Mouse (Mus musculus): ENCODE measurements at regions not wholly inside any gene's neighbourhood (a gene's known extent, or its start where the extent isn't known, plus 50 kb on each side); places are given as distances from the start of the nearest gene placed in this dataset.

- Histone ChIP-seq H3K27ac (replicated peaks; ENCODE audit: low read depth, low read length) (no peak overlapping the region), H3K9me3 (ENCODE audit: control insufficient read depth, low read length) (no peaks in the 10 kb centered on the region), H3K9ac (ENCODE audit: low read depth, low read length, severe bottlenecking) (peak overlapping the region; percentile 12; the same call in 1 of the 2 replicates), H3K4me1 (ENCODE audit: control insufficient read depth, insufficient read depth, low read length) (peaks cover 5% of the 10 kb centered on the region), H3K27me3 (ENCODE audit: control insufficient read depth, insufficient read depth, low read length) (no peaks in the 10 kb centered on the region), H3K4me2 (replicated peaks; ENCODE audit: low read depth, low read length, severe bottlenecking) (peak overlapping the region; percentile 33), H3K36me3 (ENCODE audit: control insufficient read depth, insufficient read depth, low read length) (no peaks in the 10 kb centered on the region), H3K4me3 (replicated peaks; ENCODE audit: low read length) (peak overlapping the region; percentile 2; the same call in 1 of the 2 replicates)
- WGBS: 23% methylated on average over 11 of the region's 11 CpGs
- DNase-seq (ENCODE audit: low spot score) (no peak), ATAC-seq (ENCODE audit: low FRiP score, low read depth) (no peak)
- no peak for TF ChIP-seq POLR2A (IDR thresholded peaks at IDR 0.05; ENCODE audit: borderline replicate concordance, extremely low read depth, insufficient read depth, insufficient read length)
Measured at GRCm38 (mm10) chr1:168598191-168598667, 166.2 kb upstream of the Pbx1 start.

- no peak for DNase-seq (ENCODE audit: low spot score)
- Histone ChIP-seq H3K36me3 (ENCODE audit: control insufficient read depth, insufficient read depth, low read length) (no peaks in the 10 kb centered on the region), H3K9me3 (ENCODE audit: control insufficient read depth, low read length) (no peaks in the 10 kb centered on the region), H3K27me3 (ENCODE audit: control insufficient read depth, insufficient read depth, low read length) (no peaks in the 10 kb centered on the region), H3K4me1 (ENCODE audit: control insufficient read depth, insufficient read depth, low read length) (peaks cover 5% of the 10 kb centered on the region), H3K9ac (ENCODE audit: low read depth, low read length, severe bottlenecking) (no peak overlapping the region), H3K27ac (replicated peaks; ENCODE audit: low read depth, low read length) (no peak overlapping the region), H3K4me2 (replicated peaks; ENCODE audit: low read depth, low read length, severe bottlenecking) (peak overlapping the region; percentile 33; the same call in 1 of the 2 replicates), H3K4me3 (replicated peaks; ENCODE audit: low read length) (no peak overlapping the region)
- WGBS: 27% methylated on average over 5 of the region's 5 CpGs
- no peak for TF ChIP-seq POLR2A (IDR thresholded peaks at IDR 0.05; ENCODE audit: borderline replicate concordance, extremely low read depth, insufficient read depth, insufficient read length)
- no peak for ATAC-seq (ENCODE audit: low FRiP score, low read depth)
Measured at GRCm38 (mm10) chr1:168597495-168597894, 165.4 kb upstream of the Pbx1 start.

GRCm38 (mm10) chr1:168584137-168584536 is 152.1 kb upstream of the Pbx1 start:
- TF ChIP-seq POLR2A (IDR thresholded peaks at IDR 0.05; ENCODE audit: borderline replicate concordance, extremely low read depth, insufficient read depth, insufficient read length): no peak

GRCm38 (mm10) chr1:168582434-168582833 is 150.4 kb upstream of the Pbx1 start:
- Histone ChIP-seq H3K27me3 (ENCODE audit: control insufficient read depth, insufficient read depth, low read length) (no peaks in the 10 kb centered on the region), H3K9me3 (ENCODE audit: control insufficient read depth, low read length) (no peaks in the 10 kb centered on the region), H3K4me3 (replicated peaks; ENCODE audit: low read length) (no peak overlapping the region), H3K4me2 (replicated peaks; ENCODE audit: low read depth, low read length, severe bottlenecking) (no peak overlapping the region), H3K4me1 (ENCODE audit: control insufficient read depth, insufficient read depth, low read length) (no peaks in the 10 kb centered on the region), H3K36me3 (ENCODE audit: control insufficient read depth, insufficient read depth, low read length) (no peaks in the 10 kb centered on the region), H3K9ac (ENCODE audit: low read depth, low read length, severe bottlenecking) (no peak overlapping the region), H3K27ac (replicated peaks; ENCODE audit: low read depth, low read length) (no peak overlapping the region)
- no peak for ATAC-seq (ENCODE audit: low FRiP score, low read depth)
- 82% methylated on average over 5 of the region's 5 CpGs for WGBS
- DNase-seq (ENCODE audit: low spot score): no peak
- TF ChIP-seq POLR2A (IDR thresholded peaks at IDR 0.05; ENCODE audit: borderline replicate concordance, extremely low read depth, insufficient read depth, insufficient read length): no peak

More at GRCm38 (mm10) chr1:168584137-168584536, 152.1 kb upstream of the Pbx1 start:
- Histone ChIP-seq H3K4me3 (replicated peaks; ENCODE audit: low read length) (no peak overlapping the region), H3K4me2 (replicated peaks; ENCODE audit: low read depth, low read length, severe bottlenecking) (no peak overlapping the region), H3K36me3 (ENCODE audit: control insufficient read depth, insufficient read depth, low read length) (no peaks in the 10 kb centered on the region), H3K9ac (ENCODE audit: low read depth, low read length, severe bottlenecking) (no peak overlapping the region), H3K4me1 (ENCODE audit: control insufficient read depth, insufficient read depth, low read length) (no peaks in the 10 kb centered on the region), H3K9me3 (ENCODE audit: control insufficient read depth, low read length) (no peaks in the 10 kb centered on the region), H3K27ac (replicated peaks; ENCODE audit: low read depth, low read length) (no peak overlapping the region), H3K27me3 (ENCODE audit: control insufficient read depth, insufficient read depth, low read length) (no peaks in the 10 kb centered on the region)
- no peak for ATAC-seq (ENCODE audit: low FRiP score, low read depth)
- DNase-seq (ENCODE audit: low spot score): no peak
- WGBS: 39% methylated on average over 3 of the region's 3 CpGs

- ATAC-seq (ENCODE audit: low FRiP score, low read depth): no peak
- TF ChIP-seq POLR2A (IDR thresholded peaks at IDR 0.05; ENCODE audit: borderline replicate concordance, extremely low read depth, insufficient read depth, insufficient read length): no peak
- 49% methylated on average over 5 of the region's 5 CpGs for WGBS
Measured at GRCm38 (mm10) chr1:168569930-168570515, 138.0 kb upstream of the Pbx1 start.

More at GRCm38 (mm10) chr1:168569930-168570515, 138.0 kb upstream of the Pbx1 start:
- Histone ChIP-seq H3K9ac (ENCODE audit: low read depth, low read length, severe bottlenecking) (no peak overlapping the region), H3K4me3 (replicated peaks; ENCODE audit: low read length) (no peak overlapping the region), H3K27ac (replicated peaks; ENCODE audit: low read depth, low read length) (no peak overlapping the region), H3K4me1 (ENCODE audit: control insufficient read depth, insufficient read depth, low read length) (no peaks in the 10 kb centered on the region), H3K9me3 (ENCODE audit: control insufficient read depth, low read length) (no peaks in the 10 kb centered on the region), H3K27me3 (ENCODE audit: control insufficient read depth, insufficient read depth, low read length) (no peaks in the 10 kb centered on the region), H3K4me2 (replicated peaks; ENCODE audit: low read depth, low read length, severe bottlenecking) (no peak overlapping the region), H3K36me3 (ENCODE audit: control insufficient read depth, insufficient read depth, low read length) (no peaks in the 10 kb centered on the region)
- no peak for DNase-seq (ENCODE audit: low spot score)
